Mouse (Mus musculus) macrophage (primary cell): ENCODE results near the gene Nt5dc1. TPM values are rescaled to one million over a fixed set of nuclear protein-coding genes. Genes with fewer than 3 reads are reported as not detected.
"Not testable (repeated sequence)": the region's sequence is repeated elsewhere in the genome, so short reads cannot be mapped to it uniquely, and the experiment has no call there.

Experiments used
- H3K27ac ChIP-seq: fragments of 350-480 bp; formaldehyde crosslinking; 2 replicates; pipeline ENCODE4 v1.9.0; 2021
- H3K36me3 ChIP-seq: fragments of 350-480 bp; formaldehyde crosslinking; 2 replicates; pipeline ENCODE4 v1.9.0; 2021; ENCODE audit errors: inconsistent target
- H3K4me3 ChIP-seq: fragments of 350-480 bp; formaldehyde crosslinking; 2 replicates; pipeline ENCODE4 v1.9.0; 2021; ENCODE audit errors: inconsistent target
- H3K79me2 ChIP-seq: fragments of 350-480 bp; formaldehyde crosslinking; 2 replicates; pipeline ENCODE4 v1.9.0; 2021; ENCODE audit errors: inconsistent target
- WGBS: methylation state at CpG from one replicate; pipeline ENCODE4 v1.1.7; 2026; ENCODE audit warnings: inconsistent platforms; ENCODE audit not compliant: missing documents; 5-methylcytosine and 5-hydroxymethylcytosine counted together
- polyA plus RNA-seq: library from polyadenylated mRNA; stranded (reverse); fragments of 250-400 nt; gene quantifications from 3 replicates; pipeline ENCODE4 v1.2.4, GENCODE M21; 2018; ENCODE audit warnings: inconsistent platforms
- total RNA-seq, 78 experiments: library from RNA; depleted of rRNA; stranded (reverse); fragments of 250-400 nt; gene quantifications; 1 replicate in 9 of 78; 2 replicates in 24 of 78; 3 replicates in 43 of 78; 4 replicates in 2 of 78; pipeline ENCODE4 v1.2.4; 2018; ENCODE audit warnings: inconsistent platforms in 56 of 78

The Nt5dc1 gene
- total RNA-seq (2018; cell fraction: chromatin; rRNA removed), result 10 to 100 TPM in 24 of 26 experiments, 1 to 10 TPM in 2; 7.8 to 47.7 (median 35.2) TPM
- 10 to 100 TPM; 10.2 to 17.2 (median 14.7) TPM for total RNA-seq (2018; cell fraction: cytosol; rRNA removed)
- total RNA-seq (2018; cell fraction: nucleus; rRNA removed), result 10 to 100 TPM in 21 of 26 experiments, 1 to 10 TPM in 5; 5.8 to 42.4 (median 22.6) TPM
- polyA plus RNA-seq, result 10.5 to 17.0 TPM (median 12.2 TPM) in 3 replicates

- Histone ChIP-seq H3K4me3 (peak within 1 kb of the TSS; percentile 84), H3K27ac (peak within 1 kb of the TSS; percentile 71), H3K36me3 (no peaks in the 10 kb centered on the region), H3K79me2 (peaks cover 35% of the 10 kb centered on the region; the same call in 1 of the 2 replicates)
- 0% methylated on average over 46 of the region's 49 CpGs for WGBS
Observed at GRCm38 (mm10) chr10:34418204-34418756, at the start of gene Nt5dc1. TSS of gene Nt5dc1 (minus strand) at chr10:34418552.

GRCm38 (mm10) chr10:34464321-34464720, 46.0 kb upstream of the Nt5dc1 start:
- 91% methylated on average over 3 of the region's 4 CpGs for WGBS
- Histone ChIP-seq H3K79me2 (no peaks in the 10 kb centered on the region), H3K36me3 (no peaks in the 10 kb centered on the region), H3K27ac (no peak overlapping the region), H3K4me3 (no peak overlapping the region)

- Histone ChIP-seq H3K27ac (no peak overlapping the region), H3K36me3 (no peaks in the 10 kb centered on the region)
- 81% methylated on average over 4 of the region's 4 CpGs for WGBS
Observed at GRCm38 (mm10) chr10:34461451-34461850, 43.1 kb upstream of the Nt5dc1 start.

GRCm38 (mm10) chr10:34449469-34449868, 31.1 kb upstream of the Nt5dc1 start:
- H3K27ac ChIP-seq, result no peak overlapping the region
- 92% methylated on average over 1 of the region's 1 CpGs for WGBS
- H3K36me3 ChIP-seq, result no peaks in the 10 kb centered on the region
- no peaks in the 10 kb centered on the region for H3K79me2 ChIP-seq
- H3K4me3 ChIP-seq, result no peak overlapping the region

More at GRCm38 (mm10) chr10:34461451-34461850, 43.1 kb upstream of the Nt5dc1 start:
- Histone ChIP-seq H3K4me3 (no peak overlapping the region), H3K79me2 (no peaks in the 10 kb centered on the region)

- 91% methylated on average over 1 of the region's 14 CpGs for WGBS
- H3K27ac ChIP-seq, H3K79me2 ChIP-seq, H3K4me3 ChIP-seq, H3K36me3 ChIP-seq: not testable (repeated sequence)
Observed at GRCm38 (mm10) chr10:34434191-34434590, 15.8 kb upstream of the Nt5dc1 start.

GRCm38 (mm10) chr10:34431783-34432182, 13.4 kb upstream of the Nt5dc1 start:
- no peaks in the 10 kb centered on the region for H3K79me2 ChIP-seq
- no peaks in the 10 kb centered on the region for H3K36me3 ChIP-seq
- no peak overlapping the region for H3K4me3 ChIP-seq
- no peak overlapping the region for H3K27ac ChIP-seq

GRCm38 (mm10) chr10:34418794-34419193, 442 bp upstream of the Nt5dc1 start:
- Histone ChIP-seq H3K4me3 (peak overlapping the region; percentile 17; the same call in 1 of the 2 replicates), H3K79me2 (peaks cover 30% of the 10 kb centered on the region; the same call in 1 of the 2 replicates)
- not testable (repeated sequence) for H3K27ac ChIP-seq, H3K36me3 ChIP-seq
- 67% methylated on average over 4 of the region's 4 CpGs for WGBS

- Histone ChIP-seq H3K4me3 (no peak overlapping the region), H3K79me2 (no peaks in the 10 kb centered on the region), H3K36me3 (peaks cover 30% of the 10 kb centered on the region; the same call in 1 of the 2 replicates), H3K27ac (no peak overlapping the region)
Observed at GRCm38 (mm10) chr10:34399267-34399666, 19.1 kb downstream of the Nt5dc1 start.

- no peak overlapping the region for H3K4me3 ChIP-seq
Observed at GRCm38 (mm10) chr10:34396959-34397358, 21.4 kb downstream of the Nt5dc1 start.

GRCm38 (mm10) chr10:34389681-34390080, 28.7 kb downstream of the Nt5dc1 start, which contains the start of gene Col10a1:
TSS of gene Col10a1 (plus strand) at chr10:34389981.
- no peak within 1 kb of the TSS for H3K27ac ChIP-seq
- 93% methylated on average over 8 of the region's 8 CpGs for WGBS
- H3K4me3 ChIP-seq, result no peak within 1 kb of the TSS
- no peaks in the 10 kb centered on the region for H3K36me3 ChIP-seq
- no peaks in the 10 kb centered on the region for H3K79me2 ChIP-seq

More at GRCm38 (mm10) chr10:34396959-34397358, 21.4 kb downstream of the Nt5dc1 start:
- WGBS, result 96% methylated on average over 4 of the region's 4 CpGs
- peaks cover 10% of the 10 kb centered on the region; the same call in 1 of the 2 replicates for H3K36me3 ChIP-seq
- no peak overlapping the region for H3K27ac ChIP-seq
- no peaks in the 10 kb centered on the region for H3K79me2 ChIP-seq

- no peaks in the 10 kb centered on the region for H3K36me3 ChIP-seq
- 93% methylated on average over 5 of the region's 5 CpGs for WGBS
- H3K79me2 ChIP-seq, result no peaks in the 10 kb centered on the region
- no peak overlapping the region for H3K27ac ChIP-seq
- no peak overlapping the region for H3K4me3 ChIP-seq
Observed at GRCm38 (mm10) chr10:34385636-34386035, 32.7 kb downstream of the Nt5dc1 start.

GRCm38 (mm10) chr10:34373332-34373731, 45.0 kb downstream of the Nt5dc1 start:
- no peaks in the 10 kb centered on the region for H3K36me3 ChIP-seq
- no peak overlapping the region for H3K27ac ChIP-seq
- H3K4me3 ChIP-seq, result no peak overlapping the region
- WGBS, result 95% methylated on average over 7 of the region's 7 CpGs
- no peaks in the 10 kb centered on the region for H3K79me2 ChIP-seq

GRCm38 (mm10) chr10:34368138-34368537, 50.2 kb downstream of the Nt5dc1 start:
- H3K79me2 ChIP-seq, result no peaks in the 10 kb centered on the region
- H3K27ac ChIP-seq, result no peak overlapping the region
- H3K36me3 ChIP-seq, result no peaks in the 10 kb centered on the region
- no peak overlapping the region for H3K4me3 ChIP-seq
- 67% methylated on average over 5 of the region's 5 CpGs for WGBS

- Histone ChIP-seq H3K79me2 (no peaks in the 10 kb centered on the region), H3K4me3 (no peak overlapping the region), H3K27ac (no peak overlapping the region), H3K36me3 (no peaks in the 10 kb centered on the region)
Observed at GRCm38 (mm10) chr10:34363756-34364155, 54.6 kb downstream of the Nt5dc1 start.

- no peaks in the 10 kb centered on the region for H3K79me2 ChIP-seq
- H3K36me3 ChIP-seq, result no peaks in the 10 kb centered on the region
- no peak overlapping the region for H3K4me3 ChIP-seq
- 100% methylated on average over 3 of the region's 3 CpGs for WGBS
- H3K27ac ChIP-seq, result no peak overlapping the region
Observed at GRCm38 (mm10) chr10:34358263-34358662, 60.1 kb downstream of the Nt5dc1 start.
